Mouse (Mus musculus): ENCODE results near the gene Ccr1. TPM values are rescaled to one million over a fixed set of nuclear protein-coding genes. Genes with fewer than 3 reads are reported as not detected.
A peak's percentile ranks its signal among the peaks of the same experiment; 100 is the strongest.
"Not testable (repeated sequence)": the region's sequence is repeated elsewhere in the genome, so short reads cannot be mapped to it uniquely, and the experiment has no call there.

The Ccr1 gene
- total and polyA plus RNA-seq, 3 experiments = 0.07 TPM; not detected in 2

GRCm38 (mm10) chr9:123966858-123967495 lies 1.5 kb downstream of the Ccr1 start:
- H3K4me1 ChIP-seq (ENCODE audit: control insufficient read depth in 1 of 2, insufficient read depth in 2 of 2, low read length in 2 of 2); H3K4me3 ChIP-seq (ENCODE audit: control insufficient read depth in 1 of 2, insufficient read depth in 1 of 2, low read depth in 2 of 2, low read length in 2 of 2); H3K9me3 ChIP-seq (replicated peaks; ENCODE audit: insufficient read depth, low read length); H3K27me3 ChIP-seq (ENCODE audit: control insufficient read depth in 1 of 2, insufficient read depth in 2 of 2, low read length in 2 of 2); H3K9ac ChIP-seq (ENCODE audit: control insufficient read depth, low read depth, low read length, poor library complexity, severe bottlenecking); H3K79me2 ChIP-seq (ENCODE audit: control insufficient read depth, insufficient read depth, low read length, poor library complexity); H3K27ac ChIP-seq (ENCODE audit: control insufficient read depth, low read depth, low read length): not testable (repeated sequence)
- TF ChIP-seq TAL1 (IDR thresholded peaks at IDR 0.05; ENCODE audit: low read length) = 0 out of 2 replicates have a peak, but pooled peaks have one; percentile 32
- H3K36me3 ChIP-seq (ENCODE audit: control insufficient read depth in 1 of 2, insufficient read depth in 2 of 2, low read length in 2 of 2) = peaks cover 0 to 14% of the 10 kb centered on the region in 2 experiments; a peak in 2 of 4 replicates
- peak; percentile 31 for DNase-seq (ENCODE audit: low read depth, low spot score)

GRCm38 (mm10) chr9:123964776-123965175 lies 3.7 kb downstream of the Ccr1 start:
- Histone ChIP-seq H3K9ac (ENCODE audit: control insufficient read depth, low read depth, low read length, poor library complexity, severe bottlenecking) (no peak overlapping the region), H3K9me3 (replicated peaks; ENCODE audit: insufficient read depth, low read length) (no peaks in the 10 kb centered on the region), H3K36me3 (ENCODE audit: control insufficient read depth in 1 of 2, insufficient read depth in 2 of 2, low read length in 2 of 2) (peaks cover 0 to 14% of the 10 kb centered on the region in 2 experiments; a peak in 2 of 4 replicates), H3K4me3 (ENCODE audit: control insufficient read depth in 1 of 2, insufficient read depth in 1 of 2, low read depth in 2 of 2, low read length in 2 of 2) (no peak overlapping the region), H3K79me2 (ENCODE audit: control insufficient read depth, insufficient read depth, low read length, poor library complexity) (no peaks in the 10 kb centered on the region), H3K27me3 (ENCODE audit: control insufficient read depth in 1 of 2, insufficient read depth in 2 of 2, low read length in 2 of 2) (no peaks in the 10 kb centered on the region; a peak in 1 of 4 replicates), H3K4me1 (ENCODE audit: control insufficient read depth in 1 of 2, insufficient read depth in 2 of 2, low read length in 2 of 2) (0 out of 4 replicates have a peak, but pooled peaks cover 0 to 3% of the 10 kb centered on the region in 2 experiments), H3K27ac (ENCODE audit: control insufficient read depth, low read depth, low read length) (no peak overlapping the region)
- DNase-seq (ENCODE audit: low read depth, low spot score) = no peak
- TF ChIP-seq MYC (IDR thresholded peaks at IDR 0.05; ENCODE audit: low read depth, low read length) (no peak), ZNF384 (IDR thresholded peaks at IDR 0.05; ENCODE audit: low read depth, low read length) (no peak), TAL1 (IDR thresholded peaks at IDR 0.05; ENCODE audit: low read length) (no peak), TBP (IDR thresholded peaks at IDR 0.05; ENCODE audit: low read depth, low read length) (no peak), ZKSCAN1 (IDR thresholded peaks at IDR 0.05; ENCODE audit: low read depth, low read length) (no peak), POLR2AphosphoS2 (IDR thresholded peaks at IDR 0.05; ENCODE audit: low read length) (no peak), MEF2A (IDR thresholded peaks at IDR 0.05; ENCODE audit: extremely low read depth, insufficient replicate concordance, low read depth, low read length, poor library complexity, severe bottlenecking) (no peak), NELFE (IDR thresholded peaks at IDR 0.05; ENCODE audit: low read depth, low read length) (no peak), GATA1 (IDR thresholded peaks at IDR 0.05; ENCODE audit: low read depth, low read length) (no peak), ZMIZ1 (IDR thresholded peaks at IDR 0.05; ENCODE audit: low read depth, low read length) (no peak), USF1 (IDR thresholded peaks at IDR 0.05; ENCODE audit: low read depth, low read length) (no peak), HCFC1 (IDR thresholded peaks at IDR 0.05; ENCODE audit: low read depth, low read length) (no peak), SIN3A (IDR thresholded peaks at IDR 0.05; ENCODE audit: low read length) (no peak), NRF1 (IDR thresholded peaks at IDR 0.05; ENCODE audit: insufficient read depth, low read depth, low read length, poor library complexity, severe bottlenecking) (no peak), ETS1 (IDR thresholded peaks at IDR 0.05; ENCODE audit: low read depth, low read length) (no peak), RAD21 (IDR thresholded peaks at IDR 0.05; ENCODE audit: low read depth, low read length) (no peak), MAFK (IDR thresholded peaks at IDR 0.05; ENCODE audit: borderline replicate concordance, low read depth, low read length) (no peak), CTCF (IDR thresholded peaks at IDR 0.05 in 2 of 3, conservative IDR thresholded peaks at IDR 0.05 in 1 of 3; ENCODE audit: control insufficient read depth in 1 of 3, insufficient read depth in 1 of 3, low read depth in 2 of 3, low read length in 3 of 3, poor library complexity in 1 of 3, severe bottlenecking in 1 of 3) (no peak), USF2 (IDR thresholded peaks at IDR 0.05; ENCODE audit: borderline replicate concordance in 1 of 2, insufficient read depth in 1 of 2, low read depth in 1 of 2, low read length in 2 of 2) (no peak), CHD2 (IDR thresholded peaks at IDR 0.05; ENCODE audit: low read length) (no peak)

All from MEL (cell line).